Mouse (Mus musculus) kidney, embryonic 16.5 days (tissue): Measurements from ENCODE around the gene Pigp. TPM values are rescaled to one million over a fixed set of nuclear protein-coding genes. Genes with fewer than 3 reads are reported as not detected.
"Not testable (repeated sequence)": the region's sequence is repeated elsewhere in the genome, so short reads cannot be mapped to it uniquely, and the experiment has no call there.

Experiments used
- ATAC-seq: fragments of 200-750 bp; cut with Nextera tagmentation; 2 replicates; pipeline ENCODE4 v1.8.0; 2017; ENCODE audit warnings: moderate TSS enrichment; ENCODE audit not compliant: low FRiP score, low TSS enrichment
- H3K27ac ChIP-seq: fragments of 300-500 bp; sonication (generic); 2 replicates; pipeline ENCODE4 v1.5.1; 2014; ENCODE audit warnings: low read length
- H3K27me3 ChIP-seq: fragments of 300-500 bp; sonication (generic); 2 replicates; pipeline ENCODE4 v1.6.1; 2014; ENCODE audit warnings: low read length, control low read depth, mixed read lengths; ENCODE audit not compliant: insufficient read depth
- H3K36me3 ChIP-seq: fragments of 300-500 bp; sonication (generic); 2 replicates; pipeline ENCODE4 v1.6.1; 2014; ENCODE audit warnings: low read length, control low read depth, mixed read lengths; ENCODE audit not compliant: insufficient read depth
- H3K4me1 ChIP-seq: fragments of 300-500 bp; sonication (generic); 2 replicates; pipeline ENCODE4 v1.6.1; 2014; ENCODE audit warnings: low read length, control low read depth, mixed read lengths; ENCODE audit not compliant: insufficient read depth
- H3K4me2 ChIP-seq: fragments of 300-500 bp; sonication (generic); replicated peaks from 2 replicates; pipeline ENCODE4 v1.6.1; 2014; ENCODE audit warnings: low read depth, low read length
- H3K4me3 ChIP-seq: fragments of 300-500 bp; sonication (generic); 2 replicates; pipeline ENCODE4 v1.5.1; 2014; ENCODE audit warnings: mild to moderate bottlenecking, low read length
- H3K9ac ChIP-seq: fragments of 300-500 bp; sonication (generic); replicated peaks from 2 replicates; pipeline ENCODE4 v1.6.1; 2014; ENCODE audit warnings: low read length
- H3K9me3 ChIP-seq: fragments of 300-500 bp; sonication (generic); 2 replicates; pipeline ENCODE4 v1.6.1; 2016; ENCODE audit warnings: low read length, control low read depth
- WGBS: fragments of 180-500 bp; shearing (Covaris S2); extraction: QIAGEN DNeasy Blood & Tissue Kit; methylation state at CpG from one replicate; pipeline ENCODE4 v1.1.7; 2014; 5-methylcytosine and 5-hydroxymethylcytosine counted together
- polyA plus RNA-seq: library from polyadenylated mRNA; unstranded; fragments of >200 nt; fragmentation: Nextera tagmentation; extraction: Ambion mirVana; gene quantifications from 2 replicates; pipeline ENCODE4 v1.2.1, GENCODE M21; 2015

Pigp gene
- polyA plus RNA-seq, 1 experiment from 2014 or later = 120 TPM

GRCm38 (mm10) chr16:94347080-94347731 lies 24.4 kb downstream of the Pigp start:
- no peak overlapping the region for H3K9ac ChIP-seq
- 76% methylated on average over 7 of the region's 7 CpGs for WGBS
- H3K4me3 ChIP-seq = no peak overlapping the region
- H3K9me3 ChIP-seq = no peaks in the 10 kb centered on the region
- no peaks in the 10 kb centered on the region for H3K36me3 ChIP-seq
- H3K27ac ChIP-seq = no peak overlapping the region
- H3K4me2 ChIP-seq = no peak overlapping the region
- ATAC-seq = no peak
- H3K4me1 ChIP-seq = peaks cover 9% of the 10 kb centered on the region; the same call in 1 of the 2 replicates
- H3K27me3 ChIP-seq = no peaks in the 10 kb centered on the region

- H3K9ac ChIP-seq = no peak overlapping the region
- H3K27ac ChIP-seq = no peak overlapping the region
- no peaks in the 10 kb centered on the region for H3K27me3 ChIP-seq
- WGBS = 84% methylated on average over 1 of the region's 1 CpGs
- H3K9me3 ChIP-seq = no peaks in the 10 kb centered on the region
- no peak overlapping the region for H3K4me2 ChIP-seq
- no peaks in the 10 kb centered on the region for H3K36me3 ChIP-seq
- ATAC-seq = no peak
- peaks cover 9% of the 10 kb centered on the region; the same call in 1 of the 2 replicates for H3K4me1 ChIP-seq
- H3K4me3 ChIP-seq = no peak overlapping the region
Observed at GRCm38 (mm10) chr16:94345733-94346132, 25.9 kb downstream of the Pigp start.

DNA sequence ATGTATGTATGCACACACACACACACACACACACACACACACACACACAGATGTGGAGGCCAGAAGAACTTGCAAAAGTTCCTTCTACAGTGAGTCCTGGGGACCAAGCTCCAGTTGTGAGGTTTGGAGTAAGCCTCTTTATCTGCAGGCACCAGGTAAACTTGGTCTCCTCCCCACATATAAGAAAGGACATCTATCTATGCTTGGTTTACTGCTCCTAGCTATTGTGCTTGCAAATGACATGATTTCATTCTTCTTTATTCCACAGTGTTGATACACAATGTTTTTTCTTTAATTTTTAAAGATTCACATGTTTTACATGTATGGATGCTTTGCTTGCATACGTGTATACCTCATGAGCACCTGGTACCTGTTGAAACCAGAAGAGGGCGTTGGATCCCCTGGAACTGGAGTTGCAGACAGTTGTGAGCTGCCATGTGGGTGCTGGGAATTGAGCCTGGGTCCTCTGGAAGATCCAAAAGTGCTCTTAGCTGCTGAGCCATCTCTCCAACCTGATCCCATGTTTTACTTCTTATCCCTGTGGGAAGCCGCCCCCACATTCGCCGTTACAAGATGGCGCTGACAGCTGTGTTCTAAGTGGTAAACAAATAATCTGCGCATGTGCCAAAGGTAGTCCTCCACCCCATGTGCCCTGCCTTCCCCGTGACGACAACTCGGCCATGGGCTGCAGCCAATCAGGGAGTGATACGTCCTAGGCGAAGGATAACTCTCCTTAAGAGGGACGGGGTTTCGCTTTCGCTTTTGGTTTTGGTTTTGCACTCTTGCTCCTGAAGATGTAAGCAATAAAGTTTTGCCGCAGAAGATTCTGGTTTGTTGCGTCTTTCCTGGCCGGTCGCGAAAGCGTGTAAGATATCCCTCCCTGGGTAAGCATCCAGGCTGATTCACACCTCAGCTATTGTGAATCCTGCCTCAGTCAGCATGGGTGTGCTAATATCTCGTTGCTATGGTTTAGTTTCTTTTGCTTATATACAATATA lies 32.2 kb downstream of the Pigp start:
- not testable (repeated sequence) for H3K4me3 ChIP-seq, H3K4me2 ChIP-seq, H3K27me3 ChIP-seq, H3K9ac ChIP-seq, H3K9me3 ChIP-seq, H3K27ac ChIP-seq, ATAC-seq, H3K4me1 ChIP-seq, H3K36me3 ChIP-seq
- 90% methylated on average over 18 of the region's 22 CpGs for WGBS

- Histone ChIP-seq H3K27me3 (no peaks in the 10 kb centered on the region), H3K4me3 (no peak overlapping the region), H3K36me3 (no peaks in the 10 kb centered on the region), H3K9me3 (0 out of 2 replicates have a peak, but pooled peaks cover 2% of the 10 kb centered on the region), H3K4me1 (peaks cover under 1% of the 10 kb centered on the region; the same call in 1 of the 2 replicates), H3K27ac (no peak overlapping the region), H3K4me2 (no peak overlapping the region), H3K9ac (no peak overlapping the region)
- no peak for ATAC-seq
- 39% methylated on average over 5 of the region's 5 CpGs for WGBS
Observed at GRCm38 (mm10) chr16:94335656-94336055, 36.0 kb downstream of the Pigp start.

DNA sequence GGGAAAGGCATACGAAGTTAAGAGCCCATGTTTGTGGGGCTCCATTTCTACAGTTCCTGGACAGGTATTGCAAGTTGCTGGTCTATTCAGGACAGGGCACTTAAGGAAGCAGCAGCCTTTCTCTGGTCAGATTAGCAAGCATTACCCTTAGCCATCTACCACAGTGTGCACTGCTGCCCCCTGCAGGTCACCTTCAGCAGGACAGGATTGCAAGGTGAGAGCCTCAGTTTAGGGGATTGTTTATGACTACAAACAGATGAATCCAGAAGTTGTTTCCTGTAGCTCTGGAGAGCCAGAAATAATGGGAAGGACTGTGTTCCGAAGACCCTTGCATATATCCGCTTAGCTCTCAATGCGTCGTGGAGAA lies 39.8 kb downstream of the Pigp start:
- Histone ChIP-seq H3K4me2 (no peak overlapping the region), H3K4me1 (peaks cover 21% of the 10 kb centered on the region), H3K4me3 (no peak overlapping the region), H3K9me3 (no peaks in the 10 kb centered on the region), H3K27ac (no peak overlapping the region), H3K36me3 (no peaks in the 10 kb centered on the region), H3K9ac (no peak overlapping the region), H3K27me3 (peaks cover 4% of the 10 kb centered on the region; the same call in 1 of the 2 replicates)
- ATAC-seq = no peak
- WGBS = 68% methylated on average over 5 of the region's 5 CpGs

DNA sequence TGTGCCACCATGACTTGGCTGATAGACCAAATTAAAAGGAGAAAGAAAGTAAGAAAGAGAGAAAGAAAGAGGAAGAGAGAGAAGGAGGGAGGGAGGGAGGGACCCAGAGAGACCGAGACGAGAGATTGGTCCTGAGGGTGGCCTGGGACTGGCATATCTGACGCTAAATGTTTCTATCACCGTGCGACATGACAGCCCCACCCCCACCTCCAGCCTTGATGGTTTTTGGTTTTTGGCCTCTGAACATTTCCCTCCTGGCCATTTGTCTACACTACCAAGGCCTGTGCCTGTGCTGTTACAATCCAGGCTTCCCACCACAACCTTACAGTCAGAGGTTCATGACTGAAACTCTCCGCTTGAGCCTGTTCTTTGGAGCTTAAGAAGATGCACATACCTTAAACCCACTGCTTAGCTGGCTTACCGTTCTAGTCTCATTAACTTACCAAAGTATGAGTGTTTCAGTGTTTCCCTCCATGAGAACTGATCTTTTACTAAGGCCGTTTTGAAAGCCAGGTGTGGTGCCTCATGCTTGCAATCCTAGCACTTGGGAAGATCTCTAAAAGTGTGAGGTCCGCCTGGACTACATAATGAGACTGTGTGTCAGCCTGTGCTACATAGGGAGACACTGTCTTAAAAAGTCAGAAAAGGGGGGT lies 40.3 kb downstream of the Pigp start:
- Histone ChIP-seq H3K36me3 (no peaks in the 10 kb centered on the region), H3K27ac (no peak overlapping the region), H3K4me3 (no peak overlapping the region), H3K9me3 (no peaks in the 10 kb centered on the region), H3K4me1 (peaks cover 21% of the 10 kb centered on the region), H3K9ac (no peak overlapping the region), H3K27me3 (peaks cover 6% of the 10 kb centered on the region; the same call in 1 of the 2 replicates), H3K4me2 (no peak overlapping the region)
- ATAC-seq = no peak
- WGBS = 81% methylated on average over 9 of the region's 9 CpGs

DNA sequence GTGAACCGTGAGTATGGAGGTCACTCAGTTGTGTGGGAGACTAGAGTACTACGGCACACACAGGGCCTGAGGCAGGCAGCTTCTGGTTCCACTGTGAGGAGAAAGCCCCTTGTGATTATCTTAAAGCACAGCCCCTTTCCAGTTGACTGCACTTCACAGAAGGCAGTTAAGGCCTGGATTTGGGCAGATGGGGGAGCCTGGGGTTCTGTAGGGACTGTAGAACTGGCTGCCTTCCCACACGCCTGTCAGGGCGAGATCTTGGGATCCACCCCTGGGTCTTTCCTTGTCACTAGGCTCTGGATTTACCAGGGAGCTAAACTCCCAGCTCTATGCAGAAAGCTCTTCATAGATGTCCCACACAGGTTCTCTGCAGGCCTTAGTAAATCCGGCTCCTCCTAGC lies 41.2 kb downstream of the Pigp start:
- Histone ChIP-seq H3K4me1 (peaks cover 21% of the 10 kb centered on the region), H3K9me3 (no peaks in the 10 kb centered on the region), H3K27ac (no peak overlapping the region; the same call in 1 of the 2 replicates), H3K36me3 (no peaks in the 10 kb centered on the region), H3K4me2 (no peak overlapping the region), H3K9ac (no peak overlapping the region), H3K27me3 (peaks cover 11% of the 10 kb centered on the region; the same call in 1 of the 2 replicates), H3K4me3 (no peak overlapping the region)
- 52% methylated on average over 5 of the region's 5 CpGs for WGBS
- ATAC-seq = no peak

GRCm38 (mm10) chr16:94328881-94329867 lies 42.5 kb downstream of the Pigp start:
- H3K9ac ChIP-seq = peak overlapping the region; percentile 70
- H3K9me3 ChIP-seq = no peaks in the 10 kb centered on the region
- 11% methylated on average over 25 of the region's 25 CpGs for WGBS
- peak overlapping the region; percentile 86 for H3K4me2 ChIP-seq
- no peak overlapping the region for H3K27ac ChIP-seq
- H3K4me3 ChIP-seq = peak overlapping the region; percentile 59
- peaks cover 11% of the 10 kb centered on the region; the same call in 1 of the 2 replicates for H3K27me3 ChIP-seq
- no peak; the same call in 1 of the 2 replicates for ATAC-seq
- no peaks in the 10 kb centered on the region for H3K36me3 ChIP-seq
- H3K4me1 ChIP-seq = peaks cover 21% of the 10 kb centered on the region
